Mouse (Mus musculus) lung, postnatal 0 days (tissue): ENCODE data around the gene Syt13.

ENCODE experiments used
- CTCF ChIP-seq: IDR thresholded peaks from 2 replicates; pipeline ENCODE4 v1.5.1; 2016; ENCODE audit warnings: antibody characterized with exemption, mild to moderate bottlenecking
- EP300 ChIP-seq: IDR thresholded peaks from 2 replicates; pipeline ENCODE4 v1.6.1; 2016; ENCODE audit warnings: antibody characterized with exemption, mild to moderate bottlenecking, control low read depth

- TF ChIP-seq CTCF, result no peak
- TF ChIP-seq EP300, result no peak
Observed at GRCm38 (mm10) chr2:92883912-92884243, 31.0 kb upstream of the Syt13 start.
